Mouse (Mus musculus): ENCODE results near the gene Camta1.

The Camta1 gene

GRCm38 (mm10) chr4:151108834-151109241 is 752.8 kb downstream of the Camta1 start:
- no peak for DNase-seq (ENCODE audit: low spot score)

- peak; percentile 78 for DNase-seq (ENCODE audit: low spot score)
These were observed 753.5 kb downstream of the Camta1 start for GRCm38 (mm10) chr4:151108028-151108771.

DNA sequence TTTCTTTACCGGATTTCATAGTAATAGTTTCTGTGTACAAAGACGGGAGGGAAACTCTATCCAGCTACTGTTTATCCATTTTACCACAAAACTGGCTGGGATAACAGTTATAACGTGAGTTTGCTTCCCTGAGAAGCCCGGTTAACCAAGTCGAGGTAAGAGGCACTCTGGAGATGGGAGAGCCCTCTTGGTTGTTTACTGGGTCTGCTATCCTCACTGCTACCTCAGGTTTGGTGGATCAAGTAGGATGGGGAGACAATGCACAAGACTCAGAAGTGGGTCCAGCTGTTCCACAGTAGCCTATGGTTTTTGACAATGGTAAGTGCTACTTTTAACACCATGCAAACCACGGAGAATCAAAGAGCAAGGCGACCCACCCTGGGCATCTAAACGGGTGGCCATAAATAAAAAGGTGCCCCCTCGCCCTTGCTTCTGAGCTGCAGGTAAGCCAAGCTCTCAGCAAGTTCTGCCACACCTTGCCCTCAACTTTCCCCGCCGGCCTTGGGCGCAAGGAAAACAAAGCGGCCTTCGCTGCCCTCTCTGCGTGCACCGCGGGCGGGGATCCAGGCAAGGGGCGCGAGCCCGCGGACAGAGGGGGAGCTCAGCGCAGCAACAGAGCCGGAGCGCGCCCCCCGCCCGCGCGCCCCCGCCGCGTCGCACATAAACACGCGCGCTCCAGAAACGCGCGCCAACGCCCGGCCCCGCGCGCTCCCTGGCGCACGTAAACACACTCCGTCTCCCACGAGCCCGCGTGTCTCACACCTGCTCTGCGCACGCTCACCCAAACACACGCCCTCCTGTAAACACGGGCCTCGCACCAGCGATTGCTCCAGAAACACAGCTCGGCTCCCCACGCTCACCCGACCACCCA is 754.3 kb downstream of the Camta1 start:
- DNase-seq (ENCODE audit: low spot score) = no peak

GRCm38 (mm10) chr4:151106468-151106867 is 755.2 kb downstream of the Camta1 start:
- DNase-seq (ENCODE audit: low spot score) = no peak

DNA sequence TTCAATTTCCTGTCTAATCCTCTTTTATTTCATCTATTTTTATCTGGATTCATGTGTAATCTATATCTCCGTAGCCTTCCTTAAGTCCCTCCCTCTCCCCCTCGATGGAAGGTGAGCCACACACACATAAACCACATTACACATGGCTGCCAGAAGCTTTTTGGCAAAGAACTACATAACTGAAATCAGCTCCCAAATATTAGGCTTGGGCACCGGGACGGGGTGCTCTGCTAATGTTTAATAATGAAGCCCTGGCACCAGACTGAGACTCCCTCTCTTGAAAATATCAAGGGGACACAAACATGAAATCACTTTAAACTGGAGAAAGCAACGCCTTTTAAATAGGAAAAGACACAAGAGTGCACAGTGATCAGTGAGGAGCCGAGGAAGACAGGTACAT is 755.8 kb downstream of the Camta1 start:
- no peak for DNase-seq (ENCODE audit: low spot score)

- DNase-seq (ENCODE audit: low spot score) = no peak
These were observed 757.5 kb downstream of the Camta1 start for GRCm38 (mm10) chr4:151104147-151104546.

- no peak for DNase-seq (ENCODE audit: low spot score)
These were observed 758.0 kb downstream of the Camta1 start for GRCm38 (mm10) chr4:151103646-151104045.

DNA sequence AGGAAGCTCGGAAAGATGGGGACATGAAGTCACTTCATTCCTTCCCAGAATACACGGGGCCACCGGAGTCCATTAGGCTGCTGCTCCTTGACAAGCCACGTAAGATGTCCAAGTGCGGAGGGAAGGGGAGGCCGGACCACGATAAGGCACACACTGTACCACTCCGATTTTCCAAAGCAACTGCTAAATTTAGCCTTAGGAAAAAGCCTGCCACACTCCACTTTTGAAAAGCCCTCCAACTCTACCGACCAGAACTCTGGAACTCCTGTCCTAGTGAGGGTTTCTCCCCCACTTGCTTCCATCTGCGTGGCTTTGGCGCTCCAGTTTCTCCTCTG is 764.6 kb downstream of the Camta1 start:
- DNase-seq (ENCODE audit: low spot score) = no peak

DNA sequence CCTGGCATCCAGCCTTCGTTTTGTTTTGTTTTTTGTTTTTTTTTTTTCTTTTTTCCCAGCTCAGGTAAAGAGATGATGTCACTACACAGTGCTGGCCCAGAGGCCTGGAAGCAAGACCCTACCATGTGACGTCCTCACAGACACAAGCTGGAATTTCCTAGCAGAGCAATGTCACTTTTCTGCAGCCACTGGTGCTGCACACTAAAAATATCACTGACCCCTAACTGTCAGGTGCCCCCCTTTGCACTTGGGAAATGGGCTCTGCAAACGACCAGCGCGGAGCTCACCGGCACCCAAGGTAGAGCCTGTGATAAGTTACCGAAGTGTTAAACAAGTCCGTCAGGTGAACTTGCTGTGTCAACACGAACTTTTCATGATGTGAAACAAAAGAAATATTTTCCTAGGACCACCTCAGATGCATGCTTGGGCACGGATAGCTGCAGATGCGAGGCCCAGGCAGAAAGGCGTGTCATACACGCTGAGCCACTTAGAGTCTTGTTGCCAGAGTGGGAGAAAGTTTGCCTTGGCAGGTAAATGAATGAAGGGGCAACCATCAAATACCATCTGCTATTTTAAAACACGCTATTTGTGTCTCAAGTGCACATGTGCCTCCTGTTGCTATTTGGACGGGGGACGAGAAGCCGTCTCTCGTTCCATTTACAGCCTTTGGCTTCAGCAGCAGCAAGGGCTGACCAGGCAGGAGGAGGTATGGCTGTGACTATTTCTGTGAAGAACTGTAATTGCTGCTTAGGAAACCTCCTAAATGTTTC is 765.2 kb downstream of the Camta1 start:
- DNase-seq (ENCODE audit: low spot score) = no peak

GRCm38 (mm10) chr4:151095207-151095606 is 766.5 kb downstream of the Camta1 start:
- no peak for DNase-seq (ENCODE audit: low spot score)

DNA sequence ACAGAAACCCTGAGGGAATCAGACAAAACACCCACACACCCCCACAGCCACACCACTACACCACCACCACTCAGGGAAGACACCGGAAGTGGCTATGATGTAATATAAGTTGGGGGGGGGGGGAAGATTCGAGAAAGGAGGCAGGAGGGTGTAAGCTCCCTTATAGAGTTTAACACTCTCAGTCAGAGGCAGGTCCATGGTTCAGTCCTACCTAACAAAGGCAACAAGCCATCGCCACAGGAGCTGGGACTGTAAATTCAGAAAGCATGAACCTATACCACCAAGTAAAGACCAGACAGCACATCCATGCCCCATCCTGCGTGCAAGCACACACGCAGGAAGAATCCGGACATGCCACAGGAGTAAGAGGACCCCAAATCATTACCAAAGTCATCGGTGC is 772.4 kb downstream of the Camta1 start, which contains the start of gene Gm13090:
Gene Gm13090, plus strand, starts transcription at position 301 of the 400 bp plus-strand sequence.
- DNase-seq (ENCODE audit: low spot score) = no peak

- no peak for DNase-seq (ENCODE audit: low spot score)
These were observed 772.9 kb downstream of the Camta1 start for GRCm38 (mm10) chr4:151088819-151089218.

- no peak for DNase-seq (ENCODE audit: low spot score)
These were observed 774.3 kb downstream of the Camta1 start for GRCm38 (mm10) chr4:151087358-151087757.

DNA sequence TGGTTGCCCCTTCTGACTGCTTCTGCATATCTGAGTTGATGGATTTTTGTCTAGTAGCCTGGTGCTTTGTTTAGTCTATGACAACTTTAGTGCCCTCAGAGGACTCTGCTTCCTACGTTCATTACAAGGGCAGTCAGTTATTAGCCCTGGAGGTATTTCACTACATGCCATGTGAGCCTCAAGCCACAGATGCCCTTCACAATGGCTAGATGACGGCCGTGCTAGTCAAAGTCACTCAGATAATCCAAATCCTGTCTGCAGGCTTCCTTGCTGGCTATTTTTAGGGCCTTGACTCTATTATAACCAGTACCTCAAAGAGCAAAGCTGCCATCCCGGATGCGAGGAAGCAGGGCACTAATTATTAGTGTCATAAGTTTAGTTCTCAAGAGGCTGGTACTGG is 778.6 kb downstream of the Camta1 start:
- DNase-seq (ENCODE audit: low spot score) = no peak

GRCm38 (mm10) chr4:151081977-151082376 is 779.7 kb downstream of the Camta1 start:
- DNase-seq (ENCODE audit: low spot score) = no peak

GRCm38 (mm10) chr4:151081355-151081754 is 780.3 kb downstream of the Camta1 start:
- DNase-seq (ENCODE audit: low spot score) = no peak

- DNase-seq (ENCODE audit: low spot score) = no peak
These were observed 786.9 kb downstream of the Camta1 start for GRCm38 (mm10) chr4:151074817-151075216.

DNA sequence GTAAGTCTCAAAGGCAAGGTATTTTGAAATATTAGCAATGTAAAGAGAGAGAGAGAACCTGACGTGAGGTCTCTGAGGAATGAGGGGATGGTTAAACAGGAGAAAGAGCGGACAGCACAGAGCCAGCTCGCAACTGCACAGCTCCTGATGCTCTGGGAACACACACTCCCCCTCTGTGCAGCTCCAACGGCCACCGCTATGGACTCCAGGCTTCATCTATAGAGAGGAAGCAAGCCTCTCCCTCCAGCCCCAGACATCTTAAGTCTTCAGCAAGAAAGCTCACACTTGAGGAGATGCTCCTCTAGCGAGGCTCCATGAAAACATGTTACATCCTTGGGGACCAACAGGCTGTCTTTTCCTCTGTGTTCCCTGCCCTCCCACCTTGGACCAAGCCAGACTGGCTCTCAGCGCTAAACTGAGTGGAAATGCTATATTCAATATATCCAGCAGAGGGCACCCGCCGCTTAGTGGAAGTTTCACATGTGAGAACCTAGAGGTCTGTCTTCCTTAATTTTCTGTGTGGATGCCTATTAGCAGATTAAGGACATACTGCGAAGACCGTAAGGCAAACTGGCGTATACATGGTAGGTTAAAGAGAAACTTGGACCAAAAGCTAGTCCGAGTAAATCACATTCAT is 788.5 kb downstream of the Camta1 start:
- DNase-seq (ENCODE audit: low spot score) = peak; percentile 74

GRCm38 (mm10) chr4:151070962-151071361 is 790.7 kb downstream of the Camta1 start:
- no peak for DNase-seq (ENCODE audit: low spot score)

DNA sequence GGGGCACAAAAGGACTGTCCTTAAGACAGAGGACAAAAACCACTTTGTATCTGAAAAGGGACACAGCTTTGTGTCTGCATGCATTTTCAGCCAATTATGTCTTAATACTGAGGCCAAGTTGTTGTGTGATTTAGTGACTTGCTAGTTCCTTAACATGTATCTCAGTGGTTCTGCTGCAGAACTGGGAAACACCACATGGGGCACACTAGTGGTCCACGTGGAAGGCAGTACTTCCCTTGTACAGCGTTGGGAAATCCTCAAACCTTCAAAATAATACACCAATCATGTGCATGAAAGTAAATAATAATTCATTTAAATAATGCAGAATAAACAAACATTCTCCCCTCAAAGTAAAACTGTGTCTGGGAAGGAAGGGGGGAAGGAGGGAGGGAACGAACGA is 792.9 kb downstream of the Camta1 start:
- DNase-seq (ENCODE audit: low spot score) = no peak

DNA sequence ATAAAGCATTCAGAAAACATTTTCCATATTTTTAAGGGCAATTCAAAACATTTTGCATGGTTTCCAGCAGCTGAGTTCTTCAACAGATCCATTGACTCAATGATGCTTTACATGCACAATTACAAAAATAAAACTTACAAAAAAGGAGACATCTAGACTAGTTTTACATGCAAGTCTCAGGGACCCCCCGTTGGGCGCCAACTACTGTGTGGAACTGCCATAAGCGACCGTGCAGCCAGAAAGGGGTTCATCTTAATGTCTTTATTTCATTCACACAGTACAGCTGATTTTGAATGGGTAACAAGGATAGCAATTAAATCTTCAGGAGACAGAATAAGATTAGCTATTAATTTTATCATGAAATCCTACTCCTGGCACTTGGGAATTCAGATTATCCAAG is 802.1 kb downstream of the Camta1 start:
- no peak for DNase-seq (ENCODE audit: low spot score)

GRCm38 (mm10) chr4:151058634-151059033 is 803.0 kb downstream of the Camta1 start:
- DNase-seq (ENCODE audit: low spot score) = no peak

Measured in lung, postnatal 25 days (tissue).